21 mouse cellular contexts compared by ENCODE assay signal in genomic region chr7:24413630-24414029, GRCm38 (mm10). TPM values are rescaled to one million over a fixed set of nuclear protein-coding genes. Genes with fewer than 3 reads are reported as not detected.
DNase-seq lines count a peak whose midpoint lies in the region; ATAC-seq and TF ChIP-seq lines count a peak whose summit lies in the region.
"Had no signal": no experiment of that assay in that cellular context is flagged by ENCODE, and none has a peak within 500 bp of the region (broad histone marks: within the 10 kb centered on the region; RNA-seq: fewer than 3 reads in every experiment).

No protein-coding gene starts in this region.

- H3K27ac ChIP-seq in intestine, embryonic 16.5 days (ENCODE audit: low read length): no peak overlapping the region
- no peak overlapping the region for H3K27ac ChIP-seq in midbrain, embryonic 15.5 days
- H3K27ac ChIP-seq: embryonic facial prominence, embryonic 15.5 days; hindbrain, embryonic 15.5 days; limb, embryonic 15.5 days; stomach, postnatal 0 days had no signal

- H3K27me3 ChIP-seq in C2C12 (ENCODE audit: control insufficient read depth, insufficient read depth, insufficient read length): no peaks in the 10 kb centered on the region
- no peaks in the 10 kb centered on the region for H3K27me3 ChIP-seq in intestine, embryonic 16.5 days (replicated peaks; ENCODE audit: control insufficient read depth, insufficient read depth, low read length)
- no peaks in the 10 kb centered on the region for H3K27me3 ChIP-seq in midbrain, embryonic 15.5 days (replicated peaks)
- H3K27me3 ChIP-seq: embryonic facial prominence, embryonic 15.5 days; hindbrain, embryonic 15.5 days; limb, embryonic 15.5 days had no signal

- H3K36me3 ChIP-seq in C2C12 (ENCODE audit: control insufficient read depth, insufficient read depth): no peaks in the 10 kb centered on the region
- H3K36me3 ChIP-seq in intestine, embryonic 16.5 days (ENCODE audit: control insufficient read depth, insufficient read depth, low read length): peaks cover 2% of the 10 kb centered on the region; the same call in 1 of the 2 replicates
- 0 out of 2 replicates have a peak, but pooled peaks cover 3% of the 10 kb centered on the region for H3K36me3 ChIP-seq in midbrain, embryonic 15.5 days (replicated peaks)

- no peaks in the 10 kb centered on the region for H3K79me3 ChIP-seq in C2C12 (ENCODE audit: low read depth)

- no peaks in the 10 kb centered on the region for H3K4me1 ChIP-seq in intestine, embryonic 16.5 days (ENCODE audit: control insufficient read depth, insufficient read depth, low read length)
- H3K4me1 ChIP-seq in midbrain, embryonic 15.5 days: no peaks in the 10 kb centered on the region
- H3K4me1 ChIP-seq: embryonic facial prominence, embryonic 15.5 days; hindbrain, embryonic 15.5 days; limb, embryonic 15.5 days had no signal

- ATAC-seq in intestine, embryonic 16.5 days: 0 out of 2 replicates have a peak, but pooled peaks have one; percentile 34
- no peak for ATAC-seq in midbrain, embryonic 15.5 days (replicated peaks)
- ATAC-seq: forebrain, embryonic 16.5 days had no signal

- DNase-seq in gastrocnemius, postnatal 25 days: peak; percentile 4
- no peak for DNase-seq in gastrocnemius, adult 8-10 months (ENCODE audit: low spot score in 2 of 2)
- DNase-seq in thymus, adult 18-20 months: peak; percentile 38 to 69
- DNase-seq in embryo, embryonic 11 days: no peak
- no peak for DNase-seq in left cerebral cortex, adult 11 months (ENCODE audit: low spot score)
- DNase-seq: adrenal gland, adult 2 months; cerebellum, postnatal 25 days; gastrocnemius, postnatal 14 days; kidney, postnatal 14 days; layer of hippocampus, postnatal 36 days; lung, postnatal 10 days; right cerebral cortex, postnatal 25 days had no signal

- TF ChIP-seq CTCF in C2C12 (IDR thresholded peaks at IDR 0.05; ENCODE audit: control insufficient read depth, insufficient read depth, insufficient read length): no peak

- H3K4me2 ChIP-seq in intestine, embryonic 16.5 days (ENCODE audit: low read depth, low read length): no peak overlapping the region
- no peak overlapping the region for H3K4me2 ChIP-seq in midbrain, embryonic 15.5 days
- H3K4me2 ChIP-seq: embryonic facial prominence, embryonic 15.5 days; hindbrain, embryonic 15.5 days; limb, embryonic 15.5 days had no signal

- no peak overlapping the region for H3ac ChIP-seq in C2C12 (ENCODE audit: control insufficient read depth, insufficient read length, low read depth)

- 74% methylated on average over 3 of the region's 3 CpGs for WGBS in intestine, embryonic 16.5 days
- WGBS in midbrain, embryonic 15.5 days: 83% methylated on average over 3 of the region's 3 CpGs

- H3K9ac ChIP-seq in intestine, embryonic 16.5 days (ENCODE audit: low read depth, low read length): no peak overlapping the region
- H3K9ac ChIP-seq in midbrain, embryonic 15.5 days: no peak overlapping the region
- H3K9ac ChIP-seq: embryonic facial prominence, embryonic 15.5 days; hindbrain, embryonic 15.5 days; limb, embryonic 15.5 days had no signal

- H3K4me3 ChIP-seq in C2C12 (ENCODE audit: insufficient read depth, poor library complexity, severe bottlenecking): no peak overlapping the region
- no peak overlapping the region for H3K4me3 ChIP-seq in intestine, embryonic 16.5 days (ENCODE audit: low read length)
- no peak overlapping the region for H3K4me3 ChIP-seq in midbrain, embryonic 15.5 days
- H3K4me3 ChIP-seq: embryonic facial prominence, embryonic 15.5 days; hindbrain, embryonic 15.5 days; limb, embryonic 15.5 days had no signal

- H3K9me3 ChIP-seq in intestine, embryonic 16.5 days (ENCODE audit: control insufficient read depth, low read length): no peaks in the 10 kb centered on the region
- H3K9me3 ChIP-seq in midbrain, embryonic 15.5 days: no peaks in the 10 kb centered on the region
- H3K9me3 ChIP-seq: embryonic facial prominence, embryonic 15.5 days; hindbrain, embryonic 15.5 days; limb, embryonic 15.5 days had no signal

- no peaks in the 10 kb centered on the region for H3K79me2 ChIP-seq in C2C12 (ENCODE audit: control insufficient read depth, insufficient read depth)

TF ChIP-seq in C2C12, 6 proteins besides CTCF, POLR2A, EP300 and RAD21:
- TF ChIP-seq FOSL1 (IDR thresholded peaks at IDR 0.05; ENCODE audit: insufficient read depth, low read length, poor library complexity, severe bottlenecking) (no peak), MAX (IDR thresholded peaks at IDR 0.05) (no peak), MYOD1 (IDR thresholded peaks at IDR 0.05; ENCODE audit: control insufficient read depth, insufficient read length, low read depth) (peak; percentile 9)

RNA-seq across cellular contexts. Expression of gene Smg9, which starts 14.2 kb away (rescaled TPM):
- 10 to 100 TPM in 1 of 2 experiments, 1 to 10 TPM in 1; 8.2 to 11.0 TPM for total RNA-seq in gastrocnemius, postnatal 25 days (2021)
- 10 to 100 TPM in 2 of 4 experiments, 1 to 10 TPM in 2; 8.8 to 10.4 (median 9.9) TPM for total RNA-seq in gastrocnemius, adult 8-10 months (2022)
- polyA plus RNA-seq in C2C12 (2012; fragmentation: generic; extraction: Trizol): 21.8 TPM
- polyA plus RNA-seq in intestine, embryonic 16.5 days (2015; fragmentation: Nextera tagmentation; extraction: Ambion mirVana): 20.4 and 22.0 TPM in 2 replicates
- polyA plus RNA-seq in midbrain, embryonic 15.5 days (2015; fragmentation: Nextera tagmentation; extraction: Ambion mirVana): 38.4 and 40.3 TPM in 2 replicates

RNA-seq across cellular contexts. Expression of gene Irgc1, which starts 38.5 kb away (rescaled TPM):
- not detected for total RNA-seq in gastrocnemius, postnatal 25 days (2021)
- not detected for total RNA-seq in gastrocnemius, adult 8-10 months (2022)
- polyA plus RNA-seq in C2C12 (2012; fragmentation: generic; extraction: Trizol): 0.33 TPM
- 0.07 TPM in 1 of 2 replicates, not detected in the other for polyA plus RNA-seq in intestine, embryonic 16.5 days (2015; fragmentation: Nextera tagmentation; extraction: Ambion mirVana)
- polyA plus RNA-seq in midbrain, embryonic 15.5 days (2015; fragmentation: Nextera tagmentation; extraction: Ambion mirVana): not detected in 2 replicates
- total RNA-seq: adrenal gland, adult 2 months; layer of hippocampus, postnatal 36 days had no signal
- polyA plus RNA-seq: adrenal gland, adult 2 months; embryonic facial prominence, embryonic 15.5 days; forebrain, embryonic 16.5 days; heart, embryonic 14.5 days; hindbrain, embryonic 15.5 days had no signal

RNA-seq across cellular contexts. Expression of gene Kcnn4, which starts 43.6 kb away (rescaled TPM):
- under 1 TPM; 0.13 to 0.70 TPM for total RNA-seq in gastrocnemius, postnatal 25 days (2021)
- under 1 TPM; 0.17 to 0.74 (median 0.24) TPM for total RNA-seq in gastrocnemius, adult 8-10 months (2022)
- 82.2 TPM for polyA plus RNA-seq in C2C12 (2012; fragmentation: generic; extraction: Trizol)
- polyA plus RNA-seq in intestine, embryonic 16.5 days (2015; fragmentation: Nextera tagmentation; extraction: Ambion mirVana): 2.5 and 4.3 TPM in 2 replicates
- polyA plus RNA-seq in midbrain, embryonic 15.5 days (2015; fragmentation: Nextera tagmentation; extraction: Ambion mirVana): 0.92 and 1.1 TPM in 2 replicates

RNA-seq across cellular contexts. Expression of gene Plaur, which starts 48.7 kb away (rescaled TPM):
- total RNA-seq in gastrocnemius, postnatal 25 days (2021): under 1 TPM in 1 of 2 experiments, not detected in 1; 0.75 TPM
- under 1 TPM; 0.41 to 0.92 (median 0.63) TPM for total RNA-seq in gastrocnemius, adult 8-10 months (2022)
- polyA plus RNA-seq in C2C12 (2012; fragmentation: generic; extraction: Trizol): 191 TPM
- 8.0 and 9.7 TPM in 2 replicates for polyA plus RNA-seq in intestine, embryonic 16.5 days (2015; fragmentation: Nextera tagmentation; extraction: Ambion mirVana)
- 1.6 and 1.9 TPM in 2 replicates for polyA plus RNA-seq in midbrain, embryonic 15.5 days (2015; fragmentation: Nextera tagmentation; extraction: Ambion mirVana)

Comparison
In these comparisons a context has a peak if more than half of its experiments do, and no peak if none do; other contexts are left out.
1. DNase-seq: peak in gastrocnemius, postnatal 25 days (single experiment) and thymus, adult 18-20 months (2 of 2); none in gastrocnemius, adult 8-10 months (0 of 2), embryo, embryonic 11 days (single experiment) and left cerebral cortex, adult 11 months (single experiment).
2. RNA of gene Kcnn4, which starts 43.6 kb away (polyA plus RNA-seq): 82.2 TPM in C2C12 (single experiment); 2.5 to 4.3 TPM in intestine, embryonic 16.5 days and 0.92 to 1.1 TPM in midbrain, embryonic 15.5 days; every median in the first group is over 10 times any median in the second.